9 mouse cellular contexts compared by ENCODE assay signal in the genomic region with DNA sequence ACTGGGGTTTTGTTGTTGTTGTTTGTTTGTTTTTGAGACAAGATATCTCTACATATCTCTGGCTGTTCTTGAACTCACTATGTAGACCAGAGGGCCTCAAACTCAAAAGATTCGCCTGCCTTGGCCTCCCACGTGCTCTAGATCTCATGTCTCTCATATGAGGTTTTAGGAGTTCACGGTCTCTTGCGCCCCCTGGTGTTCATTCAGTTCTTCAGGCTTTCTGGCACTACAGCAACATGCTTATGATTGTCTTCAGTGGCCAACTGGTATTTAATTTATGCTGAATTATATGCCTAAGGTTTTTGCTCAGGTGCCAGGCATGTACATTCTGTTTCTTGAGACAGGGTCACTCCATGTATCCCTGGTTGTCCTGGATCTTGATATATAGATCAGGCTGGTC. TPM values are rescaled to one million over a fixed set of nuclear protein-coding genes. Genes with fewer than 3 reads are reported as not detected.
DNase-seq lines count a peak whose midpoint lies in the region; ATAC-seq and TF ChIP-seq lines count a peak whose summit lies in the region.
"Had no signal": no experiment of that assay in that cellular context is flagged by ENCODE, and none has a peak within 500 bp of the region (broad histone marks: within the 10 kb centered on the region; RNA-seq: fewer than 3 reads in every experiment).

No protein-coding gene starts in this region.

- no peak for TF ChIP-seq EP300 in CH12.LX (IDR thresholded peaks at IDR 0.05; ENCODE audit: low read length)
- no peak for TF ChIP-seq EP300 in heart, postnatal 0 days (IDR thresholded peaks at IDR 0.05; ENCODE audit: low read depth)

- TF ChIP-seq POLR2A in CH12.LX (IDR thresholded peaks at IDR 0.05; ENCODE audit: low read depth, low read length) = no peak

- H3K36me3 ChIP-seq in CH12.LX (replicated peaks in 1 of 2; ENCODE audit: control insufficient read depth in 1 of 2, insufficient read depth in 1 of 2, low read length in 1 of 2) = peaks cover 15 to 35% of the 10 kb centered on the region in 2 experiments
- H3K36me3 ChIP-seq in heart, postnatal 0 days (replicated peaks; ENCODE audit: control insufficient read depth, insufficient read depth, low read length) = peaks cover 24% of the 10 kb centered on the region
- peaks cover 17% of the 10 kb centered on the region for H3K36me3 ChIP-seq in lung, embryonic 16.5 days (ENCODE audit: control insufficient read depth, insufficient read depth, low read length)

- no peaks in the 10 kb centered on the region for H3K79me2 ChIP-seq in CH12.LX (replicated peaks; ENCODE audit: control insufficient read depth, extremely low read depth, insufficient read depth, poor library complexity, severe bottlenecking)

- H3K4me3 ChIP-seq in CH12.LX (replicated peaks in 1 of 3; ENCODE audit: low read depth in 2 of 3, low read length in 2 of 3, poor library complexity in 1 of 3) = no peak overlapping the region
- H3K4me3 ChIP-seq in heart, postnatal 0 days (ENCODE audit: low read depth, low read length) = no peak overlapping the region
- H3K4me3 ChIP-seq in lung, embryonic 16.5 days (ENCODE audit: low read length) = no peak overlapping the region
- H3K4me3 ChIP-seq: heart, embryonic 15.5 days had no signal

- ATAC-seq in erythroblast, adult 5-6 weeks (replicated peaks; ENCODE audit: low FRiP score, poor library complexity, severe bottlenecking) = peak; percentile 81
- ATAC-seq in heart, postnatal 0 days (ENCODE audit: insufficient read depth, low read depth) = peak; percentile 52; the same call in 1 of the 2 replicates
- 0 out of 2 replicates have a peak, but pooled peaks have one; percentile 23 for ATAC-seq in lung, embryonic 16.5 days (ENCODE audit: low read depth)

- dilution Hi-C loops in CH12.LX (cut with MboI; ENCODE audit: extremely low pct_ligation_motif_present, extremely low pct_unique_long_range_greater_than_20kb, low sequenced_read_pairs) = no loop called here

- H3K27ac ChIP-seq in CH12.LX (ENCODE audit: insufficient read depth, low read depth) = no peak overlapping the region
- H3K27ac ChIP-seq in heart, postnatal 0 days (ENCODE audit: low read depth) = no peak overlapping the region
- no peak overlapping the region for H3K27ac ChIP-seq in lung, embryonic 16.5 days (ENCODE audit: low read length)
- H3K27ac ChIP-seq: heart, embryonic 15.5 days had no signal

- peak; percentile 93 for TF ChIP-seq RAD21 in CH12.LX (IDR thresholded peaks at IDR 0.05; ENCODE audit: low read depth, low read length)

- in situ Hi-C loops in CH12.LX (cut with MboI; ENCODE audit: low pct_ligation_motif_present, low pct_unique_long_range_greater_than_20kb, low sequenced_read_pairs) = no loop called here

- 2% methylated on average over 4 of the region's 4 CpGs for WGBS in heart, postnatal 0 days
- WGBS in lung, embryonic 16.5 days = 4% methylated on average over 4 of the region's 4 CpGs

- H3K4me1 ChIP-seq in CH12.LX (ENCODE audit: control insufficient read depth in 1 of 2, insufficient read depth in 2 of 2) = peaks cover 0 to 1% of the 10 kb centered on the region in 2 experiments; a peak in 2 of 4 replicates
- peaks cover 10% of the 10 kb centered on the region; the same call in 1 of the 2 replicates for H3K4me1 ChIP-seq in heart, postnatal 0 days (ENCODE audit: control insufficient read depth, insufficient read depth)
- H3K4me1 ChIP-seq in lung, embryonic 16.5 days (replicated peaks; ENCODE audit: control insufficient read depth, insufficient read depth, low read length) = no peaks in the 10 kb centered on the region

- TF ChIP-seq CTCF in CH12.LX (conservative IDR thresholded peaks at IDR 0.05 in 1 of 2, IDR thresholded peaks at IDR 0.05 in 1 of 2; ENCODE audit: low read depth in 2 of 2, low read length in 2 of 2) = peak; percentile 75 to 94
- peak; percentile 93 for TF ChIP-seq CTCF in heart, postnatal 0 days (IDR thresholded peaks at IDR 0.05; ENCODE audit: low read depth)

- DNase-seq in CH12.LX (ENCODE audit: extremely low read depth) = peak; percentile 92
- DNase-seq in adrenal gland, postnatal 36 days = peak; percentile 83 to 86
- DNase-seq in heart, postnatal 0 days (ENCODE audit: low spot score) = peak; percentile 76
- peak; percentile 71 to 93 for DNase-seq in layer of hippocampus, adult 18-20 months (ENCODE audit: low spot score in 2 of 2)
- peak; percentile 96 for DNase-seq in retina, embryonic 14.5 days (ENCODE audit: low spot score)
- peak; percentile 72 to 76 for DNase-seq in thymus, postnatal 36 days

- no peak overlapping the region for H3K9ac ChIP-seq in CH12.LX (ENCODE audit: insufficient read depth, low read depth)
- H3K9ac ChIP-seq in heart, postnatal 0 days (replicated peaks; ENCODE audit: low read depth, low read length) = no peak overlapping the region
- no peak overlapping the region for H3K9ac ChIP-seq in lung, embryonic 16.5 days (ENCODE audit: low read length)
- H3K9ac ChIP-seq: heart, embryonic 15.5 days had no signal

- no peaks in the 10 kb centered on the region for H3K9me3 ChIP-seq in CH12.LX (replicated peaks; ENCODE audit: low read length)
- no peaks in the 10 kb centered on the region for H3K9me3 ChIP-seq in heart, postnatal 0 days (replicated peaks; ENCODE audit: control insufficient read depth, low read length)
- H3K9me3 ChIP-seq in lung, embryonic 16.5 days (ENCODE audit: control insufficient read depth, low read length) = no peaks in the 10 kb centered on the region
- H3K9me3 ChIP-seq: heart, embryonic 15.5 days had no signal

- H3K4me2 ChIP-seq in CH12.LX (ENCODE audit: insufficient read depth, low read depth, poor library complexity, severe bottlenecking) = no peak overlapping the region
- no peak overlapping the region for H3K4me2 ChIP-seq in heart, postnatal 0 days (ENCODE audit: low read depth, low read length)
- no peak overlapping the region for H3K4me2 ChIP-seq in lung, embryonic 16.5 days (ENCODE audit: low read depth, low read length)
- H3K4me2 ChIP-seq: heart, embryonic 15.5 days had no signal

- H3K27me3 ChIP-seq in CH12.LX (replicated peaks) = no peaks in the 10 kb centered on the region
- no peaks in the 10 kb centered on the region for H3K27me3 ChIP-seq in heart, postnatal 0 days (ENCODE audit: control insufficient read depth, insufficient read depth, low read length)
- no peaks in the 10 kb centered on the region for H3K27me3 ChIP-seq in lung, embryonic 16.5 days (ENCODE audit: control insufficient read depth, insufficient read depth, low read depth, low read length)
- H3K27me3 ChIP-seq: heart, embryonic 15.5 days had no signal

RNA-seq across cellular contexts. Expression of gene Zfp691, which starts 6.3 kb away (rescaled TPM):
- total RNA-seq in CH12.LX (2012; rRNA removed) = 4.6 and 4.7 TPM in 2 replicates
- 2.3 and 3.2 TPM in 2 replicates for total RNA-seq in CH12.LX (2014; rRNA removed)
- 3.8 and 4.0 TPM in 2 replicates for polyA plus RNA-seq in CH12.LX (2012; ENCODE audit: insufficient read length, low read depth)
- total RNA-seq in adrenal gland, postnatal 36 days (2021) = 10 to 100 TPM; 11.5 to 12.4 TPM
- total RNA-seq in erythroblast, adult 5-6 weeks (2015; ENCODE audit: low replicate concordance) = 2.3 and 4.2 TPM in 2 replicates
- 3.1 and 4.0 TPM in 2 replicates for total RNA-seq in erythroblast, adult 5-6 weeks (2017; ENCODE audit: low replicate concordance)
- 12.9 and 14.3 TPM in 2 replicates for total RNA-seq in heart, postnatal 0 days (2014; rRNA removed; ENCODE audit: low replicate concordance)
- 13.7 and 13.8 TPM in 2 replicates for polyA plus RNA-seq in heart, postnatal 0 days (2015; fragmentation: Nextera tagmentation; extraction: Ambion mirVana)
- 1 to 10 TPM; 6.8 to 8.2 TPM for total RNA-seq in layer of hippocampus, adult 18-20 months (2021)
- 9.0 and 9.3 TPM in 2 replicates for polyA plus RNA-seq in lung, embryonic 16.5 days (2015; fragmentation: Nextera tagmentation; extraction: Ambion mirVana)

RNA-seq across cellular contexts. Expression of gene Ermap, which starts 22.1 kb away (rescaled TPM):
- total RNA-seq in CH12.LX (2012; rRNA removed) = not detected in 2 replicates
- total RNA-seq in CH12.LX (2014; rRNA removed) = not detected in 2 replicates
- 0.23 TPM in 1 of 2 replicates, not detected in the other for polyA plus RNA-seq in CH12.LX (2012; ENCODE audit: insufficient read length, low read depth)
- total RNA-seq in adrenal gland, postnatal 36 days (2021) = under 1 TPM in 1 of 2 experiments, not detected in 1; 0.10 TPM
- 938 and 1,091 TPM in 2 replicates for total RNA-seq in erythroblast, adult 5-6 weeks (2015; ENCODE audit: low replicate concordance)
- total RNA-seq in erythroblast, adult 5-6 weeks (2017; ENCODE audit: low replicate concordance) = 1,195 and 1,321 TPM in 2 replicates
- 0.15 TPM in 1 of 2 replicates, not detected in the other for total RNA-seq in heart, postnatal 0 days (2014; rRNA removed; ENCODE audit: low replicate concordance)
- 0.51 and 0.57 TPM in 2 replicates for polyA plus RNA-seq in heart, postnatal 0 days (2015; fragmentation: Nextera tagmentation; extraction: Ambion mirVana)
- total RNA-seq in layer of hippocampus, adult 18-20 months (2021) = under 1 TPM; 0.27 to 0.43 TPM
- 1.4 and 4.3 TPM in 2 replicates for polyA plus RNA-seq in lung, embryonic 16.5 days (2015; fragmentation: Nextera tagmentation; extraction: Ambion mirVana)

RNA-seq across cellular contexts. Expression of gene Svbp, which starts 27.4 kb away (rescaled TPM):
- total RNA-seq in CH12.LX (2012; rRNA removed) (15.8 and 16.2 TPM in 2 replicates), CH12.LX (2014; rRNA removed) (15.5 and 15.7 TPM in 2 replicates)
- polyA plus RNA-seq in CH12.LX (2012; ENCODE audit: insufficient read length, low read depth) = 21.8 and 23.5 TPM in 2 replicates
- total RNA-seq in adrenal gland, postnatal 36 days (2021) = 10 to 100 TPM; 17.1 to 19.2 TPM
- total RNA-seq in erythroblast, adult 5-6 weeks (2015; ENCODE audit: low replicate concordance) = 21.7 and 32.1 TPM in 2 replicates
- 36.0 and 124 TPM in 2 replicates for total RNA-seq in erythroblast, adult 5-6 weeks (2017; ENCODE audit: low replicate concordance)
- total RNA-seq in heart, postnatal 0 days (2014; rRNA removed; ENCODE audit: low replicate concordance) = 33.2 and 49.1 TPM in 2 replicates
- polyA plus RNA-seq in heart, postnatal 0 days (2015; fragmentation: Nextera tagmentation; extraction: Ambion mirVana) = 126 and 129 TPM in 2 replicates
- 10 to 100 TPM; 15.4 to 17.5 TPM for total RNA-seq in layer of hippocampus, adult 18-20 months (2021)
- polyA plus RNA-seq in lung, embryonic 16.5 days (2015; fragmentation: Nextera tagmentation; extraction: Ambion mirVana) = 114 and 123 TPM in 2 replicates

RNA-seq across cellular contexts. Expression of gene Tmem269, which starts 50.4 kb away (rescaled TPM):
- total RNA-seq in CH12.LX (2012; rRNA removed) = not detected in 2 replicates
- total RNA-seq in CH12.LX (2014; rRNA removed) = 0.16 TPM in 1 of 2 replicates, not detected in the other
- polyA plus RNA-seq in CH12.LX (2012; ENCODE audit: insufficient read length, low read depth) = 0.18 TPM in 1 of 2 replicates, not detected in the other
- total RNA-seq in adrenal gland, postnatal 36 days (2021) = not detected
- not detected in 2 replicates for total RNA-seq in erythroblast, adult 5-6 weeks (2015; ENCODE audit: low replicate concordance)
- not detected in 2 replicates for total RNA-seq in erythroblast, adult 5-6 weeks (2017; ENCODE audit: low replicate concordance)
- total RNA-seq in heart, postnatal 0 days (2014; rRNA removed; ENCODE audit: low replicate concordance) = not detected in 2 replicates
- polyA plus RNA-seq in heart, postnatal 0 days (2015; fragmentation: Nextera tagmentation; extraction: Ambion mirVana) = not detected in 2 replicates
- under 1 TPM; 0.74 to 0.87 TPM for total RNA-seq in layer of hippocampus, adult 18-20 months (2021)
- polyA plus RNA-seq in lung, embryonic 16.5 days (2015; fragmentation: Nextera tagmentation; extraction: Ambion mirVana) = not detected in 2 replicates

RNA-seq across cellular contexts. Expression of gene Slc2a1, which starts 59.2 kb away (rescaled TPM):
- total RNA-seq in CH12.LX (2012; rRNA removed) (26.8 and 46.2 TPM in 2 replicates), CH12.LX (2014; rRNA removed) (55.3 and 64.9 TPM in 2 replicates)
- 30.5 and 33.4 TPM in 2 replicates for polyA plus RNA-seq in CH12.LX (2012; ENCODE audit: insufficient read length, low read depth)
- total RNA-seq in adrenal gland, postnatal 36 days (2021) = 10 to 100 TPM; 19.8 to 20.2 TPM
- 0.38 and 2.7 TPM in 2 replicates for total RNA-seq in erythroblast, adult 5-6 weeks (2015; ENCODE audit: low replicate concordance)
- total RNA-seq in erythroblast, adult 5-6 weeks (2017; ENCODE audit: low replicate concordance) = 1.1 and 1.4 TPM in 2 replicates
- 93.0 and 120 TPM in 2 replicates for total RNA-seq in heart, postnatal 0 days (2014; rRNA removed; ENCODE audit: low replicate concordance)
- polyA plus RNA-seq in heart, postnatal 0 days (2015; fragmentation: Nextera tagmentation; extraction: Ambion mirVana) = 19.0 and 19.7 TPM in 2 replicates
- 10 to 100 TPM; 88.9 to 98.4 TPM for total RNA-seq in layer of hippocampus, adult 18-20 months (2021)
- polyA plus RNA-seq in lung, embryonic 16.5 days (2015; fragmentation: Nextera tagmentation; extraction: Ambion mirVana) = 89.7 and 95.7 TPM in 2 replicates

Comparison
In these comparisons a context has a peak if more than half of its experiments do, and no peak if none do; other contexts are left out.
1. ATAC-seq: peak in every context shown above with its lines; median percentile 81 in erythroblast, adult 5-6 weeks; 52 in heart, postnatal 0 days; 23 in lung, embryonic 16.5 days.
2. RNA of gene Ermap, which starts 22.1 kb away (total RNA-seq): 938 to 1,321 TPM in erythroblast, adult 5-6 weeks; 0.27 to 0.43 TPM in layer of hippocampus, adult 18-20 months, 0.10 TPM in adrenal gland, postnatal 36 days, not detected in CH12.LX and 0.15 TPM in heart, postnatal 0 days; every median in the first group is over 100 times any median in the second.
3. Peak in every context shown above with its lines, with median percentiles within 50 percentile points of each other: DNase-seq.